Mouse (Mus musculus) ovary, postnatal 10 days (tissue): ENCODE results near the gene Sos1.
A peak's percentile ranks its signal among the peaks of the same experiment; 100 is the strongest.

ENCODE experiments used
- DNase-seq: peaks from one replicate; pipeline ENCODE4 v3.0.0; 2022; ENCODE audit warnings: low spot score

Gene Sos1

DNA sequence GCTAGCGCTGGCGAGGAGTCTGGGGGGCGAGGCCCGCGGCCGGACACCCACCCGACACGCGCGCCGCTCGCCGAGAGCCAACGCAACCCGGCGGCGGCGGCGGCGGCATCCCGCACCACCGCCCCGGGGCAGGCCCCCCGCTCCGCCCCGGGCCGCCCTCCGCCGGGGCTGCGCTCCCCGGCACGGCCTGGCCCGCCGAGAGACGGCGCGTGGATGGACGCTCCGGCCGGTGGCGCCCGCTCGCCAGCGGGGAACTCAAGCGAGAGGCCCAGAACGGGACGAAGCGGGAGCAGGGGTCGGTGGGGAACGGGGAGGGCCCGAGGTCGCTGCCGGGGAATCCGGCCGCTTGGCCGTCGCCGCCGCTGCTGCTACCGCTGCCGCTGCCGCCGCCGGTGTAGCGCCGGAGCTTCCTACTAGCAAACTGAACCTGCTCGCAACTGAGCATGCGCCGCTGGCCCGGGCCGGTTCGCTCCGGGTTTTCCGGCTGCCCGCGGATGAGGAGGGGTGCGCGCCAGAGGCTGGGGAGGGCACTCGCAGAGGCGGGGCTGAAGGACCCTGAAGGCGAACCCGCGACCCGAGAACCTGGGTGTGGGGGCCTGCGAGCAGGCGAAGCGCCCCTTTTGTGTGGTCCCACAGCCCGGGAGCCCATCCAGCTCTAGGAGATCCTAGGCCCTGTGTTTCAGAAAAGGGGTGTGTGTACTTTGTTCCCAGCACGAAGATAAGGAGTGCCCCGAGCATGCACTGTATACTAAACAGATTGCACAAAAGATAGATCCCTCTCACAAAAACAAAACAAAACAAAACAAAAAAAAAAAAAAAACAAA is at the start of gene Sos1:
TSS of gene Sos1 (minus strand) at position 423 of the 824 bp plus-strand sequence.
- peak; percentile 97 for DNase-seq

DNA sequence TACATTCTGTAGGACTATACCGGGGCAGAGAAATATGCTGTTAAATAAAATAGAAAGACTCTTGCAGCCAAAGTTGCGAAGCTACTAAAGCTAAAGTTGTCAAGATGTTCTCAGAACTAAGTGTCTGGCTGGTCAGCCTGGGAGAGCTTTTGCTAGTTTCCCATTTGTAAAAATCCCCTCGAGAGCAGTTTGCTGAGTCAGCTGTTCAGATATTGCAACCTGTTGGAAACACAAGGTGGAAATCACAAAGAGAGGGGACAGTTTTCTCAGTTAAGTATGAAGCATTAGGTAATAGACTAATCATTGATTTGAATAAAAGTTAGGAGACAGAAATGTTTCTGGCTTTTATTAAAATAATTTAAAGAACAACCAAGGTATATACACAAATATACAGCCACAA is 43.0 kb upstream of the Sos1 start:
- DNase-seq = no peak

DNA sequence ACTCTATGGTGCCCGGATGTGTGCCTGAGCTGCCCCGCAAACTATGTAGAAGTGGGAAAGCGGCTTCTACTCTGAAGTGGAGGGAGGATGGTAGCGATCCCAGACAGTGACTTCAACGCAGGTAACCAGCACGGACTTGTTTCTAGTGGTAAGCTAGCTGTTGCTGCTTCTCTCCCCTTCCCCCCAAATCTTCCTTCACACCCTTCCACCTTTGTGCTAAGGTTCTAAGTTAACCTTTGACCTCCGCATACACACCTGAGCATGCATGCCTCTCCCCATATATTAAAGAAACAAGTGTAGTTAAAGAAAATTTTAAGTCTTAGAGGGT is 41.9 kb upstream of the Sos1 start:
- DNase-seq = no peak

DNA sequence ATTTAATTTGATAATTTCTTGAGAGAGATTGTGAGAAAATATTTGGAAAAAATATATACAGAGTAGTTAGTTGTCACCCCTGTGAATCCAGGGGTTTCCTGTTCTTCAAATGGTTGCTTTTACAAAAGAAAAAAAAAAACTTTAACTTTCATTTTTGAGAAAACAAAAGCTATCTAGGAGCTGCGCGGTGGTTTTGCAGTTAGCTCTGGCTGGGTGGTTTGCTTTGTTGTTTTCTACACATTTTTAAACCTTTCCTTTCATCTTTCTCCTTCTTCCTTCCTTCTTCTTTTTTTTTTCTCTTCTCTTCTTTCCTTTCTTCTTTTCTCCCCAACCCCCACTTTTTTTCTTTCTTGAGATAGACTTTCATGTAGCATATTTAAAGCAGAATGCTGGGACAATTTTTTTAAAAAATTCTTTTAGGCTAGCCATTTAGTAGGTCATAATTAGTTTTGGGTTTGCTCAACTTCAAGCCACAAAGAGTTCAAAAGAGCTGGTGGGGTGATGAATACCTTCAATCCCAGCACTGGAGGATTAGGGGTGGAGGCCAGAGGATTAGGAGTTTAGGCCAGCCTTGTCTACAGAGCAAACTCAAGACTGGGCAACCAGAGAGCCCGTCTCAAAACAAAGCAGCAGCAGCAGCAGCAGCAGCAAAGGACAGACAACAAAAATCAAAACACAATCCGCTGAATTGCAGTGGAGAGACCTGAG is 41.4 kb upstream of the Sos1 start:
- DNase-seq = no peak

DNA sequence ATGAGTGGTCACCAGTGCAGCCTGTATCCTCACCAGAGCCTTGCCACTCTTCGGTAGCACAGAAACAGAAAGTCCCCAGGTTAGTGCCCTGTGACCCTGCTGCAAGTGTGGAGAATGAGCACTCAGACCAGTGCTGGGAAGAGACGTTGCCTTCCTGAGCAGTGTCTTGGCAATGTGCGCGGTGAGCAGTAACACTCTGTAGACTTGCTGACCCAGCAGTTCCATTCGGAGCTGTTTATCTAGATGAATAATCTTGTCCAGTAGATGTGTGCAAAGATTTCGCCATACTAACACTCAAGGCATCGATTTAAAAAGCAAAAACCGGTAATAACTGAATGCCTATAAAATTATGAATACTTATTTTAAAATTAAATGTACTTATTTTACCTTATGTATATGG is 40.3 kb upstream of the Sos1 start:
- DNase-seq = no peak

DNA sequence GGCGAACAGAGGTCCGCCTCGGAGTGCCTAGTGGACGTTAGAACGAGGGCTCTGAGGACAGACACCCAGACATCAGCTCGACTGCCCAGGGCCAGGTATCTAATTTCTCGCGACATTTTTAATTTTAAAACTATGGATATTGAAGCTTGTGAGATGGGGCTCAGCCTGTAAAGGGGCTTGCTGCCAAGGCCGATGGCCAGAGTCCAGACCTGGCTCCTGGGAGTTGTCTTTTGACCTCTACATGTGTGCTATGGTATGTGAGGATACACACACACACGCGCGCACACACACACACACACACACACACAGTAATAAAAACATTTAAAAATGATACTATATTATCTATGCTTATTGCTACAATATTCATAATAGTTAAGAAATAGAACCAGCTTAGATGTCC is 38.6 kb upstream of the Sos1 start:
- no peak for DNase-seq

DNA sequence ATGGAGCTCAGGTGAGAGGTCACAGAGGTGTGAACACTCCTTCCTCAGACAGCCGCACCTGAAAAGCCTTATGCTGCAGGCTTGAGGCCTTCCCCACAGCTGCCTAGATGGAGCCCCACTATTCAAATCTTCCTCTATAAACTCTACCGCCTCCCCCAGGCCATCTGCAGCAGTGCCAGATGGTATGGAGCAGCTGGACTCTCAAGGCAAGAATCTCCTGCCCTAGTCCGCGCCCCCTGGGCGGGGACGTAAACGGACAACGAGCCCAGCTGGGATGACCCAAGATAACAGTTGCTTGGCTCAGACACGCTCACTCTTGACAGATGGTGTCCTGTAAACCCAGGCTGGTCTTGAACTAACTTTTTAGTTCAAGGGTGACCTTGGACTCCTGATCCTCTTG is 37.0 kb upstream of the Sos1 start:
- no peak for DNase-seq

DNA sequence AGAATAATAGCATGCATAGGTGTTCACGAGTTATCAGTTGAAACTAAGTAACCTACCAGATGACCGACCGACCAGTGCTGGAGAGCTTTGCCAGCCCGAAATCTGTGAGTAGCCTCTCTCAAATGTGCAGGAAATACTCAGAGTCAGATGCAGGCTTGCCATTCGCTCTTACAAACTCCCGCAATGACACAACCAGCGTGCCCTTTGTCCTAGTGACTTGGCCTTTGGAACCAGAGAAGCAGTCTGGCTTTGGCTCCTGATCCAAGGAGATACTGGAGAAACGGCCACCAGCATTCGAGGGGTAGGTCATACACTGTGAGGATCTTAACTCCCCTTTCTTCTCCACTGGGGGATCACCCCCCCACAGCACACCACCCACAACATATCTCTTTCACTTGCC is 35.7 kb upstream of the Sos1 start:
- DNase-seq = no peak

DNA sequence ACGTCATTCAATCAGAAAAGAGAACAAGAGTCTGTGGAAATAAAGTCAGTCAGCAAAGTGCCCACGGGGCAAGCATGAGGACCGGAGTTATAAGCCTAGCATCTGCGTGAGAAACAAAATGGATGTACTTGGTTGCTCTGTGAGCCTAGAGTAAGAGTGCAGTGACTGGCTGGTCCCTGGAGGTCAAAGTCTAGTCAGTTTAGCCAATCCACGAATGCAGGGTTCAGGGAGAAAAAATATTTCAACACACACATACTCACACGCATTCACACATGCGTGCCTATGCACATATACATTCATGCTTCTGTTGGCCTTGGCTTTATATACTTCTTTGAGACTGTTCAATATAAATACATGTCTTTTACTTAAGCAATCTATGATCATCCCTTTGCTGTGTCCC is 35.3 kb upstream of the Sos1 start:
- DNase-seq = no peak

DNA sequence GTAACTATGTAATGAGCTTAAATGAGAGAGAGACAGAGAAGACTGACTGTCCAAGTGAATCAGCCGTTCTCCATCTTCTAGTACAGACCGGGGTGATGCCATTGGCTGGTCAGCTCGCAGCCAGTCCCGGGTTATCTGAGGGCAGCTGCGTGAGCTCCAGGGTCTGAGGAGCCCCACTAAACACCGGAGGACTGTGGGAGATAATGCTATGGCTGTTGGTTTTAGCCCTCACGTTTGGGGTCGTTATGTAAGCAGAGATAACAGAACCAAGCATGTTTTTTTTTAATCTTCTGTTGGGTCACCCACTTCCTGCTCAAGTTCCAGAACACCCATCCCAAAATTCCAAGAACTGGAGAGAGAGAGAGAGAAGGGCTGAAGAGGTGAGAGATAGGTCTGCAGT is 33.5 kb upstream of the Sos1 start:
- no peak for DNase-seq

DNA sequence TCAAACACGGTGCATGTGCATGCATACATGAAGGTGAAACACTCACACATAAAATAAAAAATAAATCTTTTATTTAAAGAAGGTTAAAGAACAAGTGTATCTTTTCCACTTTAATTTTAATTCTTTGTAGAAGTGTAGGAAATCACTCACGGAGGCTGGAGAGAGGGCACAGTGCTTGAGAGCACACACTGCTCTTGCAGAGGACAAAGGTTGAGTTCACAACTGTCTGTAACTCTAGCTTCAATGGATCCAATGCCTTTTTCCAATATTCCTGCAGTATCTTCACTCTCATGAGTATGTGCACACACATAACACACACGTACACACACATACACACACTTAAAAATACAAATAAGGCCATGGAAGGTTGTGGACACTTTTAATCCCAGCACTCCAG is 30.2 kb upstream of the Sos1 start:
- no peak for DNase-seq

DNA sequence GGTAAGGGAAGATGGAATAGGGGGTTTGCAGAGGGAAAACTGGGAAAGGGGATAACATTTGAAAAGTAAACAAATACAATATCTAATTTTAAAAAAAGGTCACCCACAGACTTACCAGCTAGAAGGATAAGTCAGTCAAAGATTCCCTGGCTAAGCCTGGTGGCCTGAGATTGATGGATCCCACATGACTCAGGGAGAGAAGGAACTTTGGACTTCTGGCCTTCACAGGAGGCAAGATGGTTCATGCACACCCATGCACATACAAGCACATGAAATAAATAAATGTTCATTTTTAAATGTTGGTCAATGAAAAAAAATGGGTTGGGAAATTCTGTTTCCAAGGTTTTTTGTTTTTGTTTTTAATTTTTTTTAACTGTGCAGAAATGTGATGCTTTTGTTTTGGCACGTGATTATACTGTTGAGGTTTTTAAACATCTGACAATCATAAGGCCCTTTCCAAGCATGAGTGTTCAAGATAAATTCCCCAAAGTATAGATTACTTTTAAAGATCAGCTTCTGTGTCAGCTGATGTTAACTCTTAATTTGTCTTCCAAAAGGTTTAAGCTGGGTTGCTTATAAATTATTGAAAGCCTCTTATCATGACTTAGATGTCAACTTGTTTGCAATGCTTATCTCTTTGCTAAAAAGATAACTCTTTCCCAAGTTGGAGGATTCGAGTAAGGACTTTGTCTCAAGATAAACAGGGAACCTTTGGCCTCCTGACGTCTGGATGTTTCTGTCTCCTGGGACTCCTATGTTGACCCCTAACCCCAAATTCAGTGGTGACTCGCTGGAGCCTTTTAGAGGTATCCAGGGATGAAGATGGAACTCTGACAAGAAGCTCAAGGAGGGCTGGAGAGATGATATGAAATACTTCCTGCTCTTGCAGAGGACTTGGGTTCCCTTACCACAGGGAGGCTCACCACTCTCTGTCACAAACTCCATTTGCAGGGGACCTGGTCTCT is 29.5 kb upstream of the Sos1 start:
- DNase-seq = no peak

DNA sequence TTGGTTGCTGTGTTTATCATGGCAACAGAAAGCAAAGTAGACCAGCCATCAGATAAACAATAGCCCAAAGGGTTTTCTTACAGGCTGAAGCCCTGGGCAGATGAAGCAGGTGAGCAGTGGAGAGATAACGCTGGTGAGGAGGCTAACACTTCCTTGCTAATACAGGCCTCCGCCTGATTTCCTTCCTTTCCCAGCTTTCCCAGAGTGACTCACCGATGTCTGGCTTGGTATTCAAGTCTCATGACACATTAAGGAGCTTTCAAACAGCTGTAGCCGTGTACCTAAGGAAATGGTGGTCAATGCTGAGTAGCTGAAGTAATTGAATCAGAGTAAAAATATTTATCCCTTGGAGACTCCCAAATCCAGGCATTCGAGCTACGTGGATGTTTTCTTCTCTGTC is 25.5 kb upstream of the Sos1 start:
- no peak for DNase-seq

DNA sequence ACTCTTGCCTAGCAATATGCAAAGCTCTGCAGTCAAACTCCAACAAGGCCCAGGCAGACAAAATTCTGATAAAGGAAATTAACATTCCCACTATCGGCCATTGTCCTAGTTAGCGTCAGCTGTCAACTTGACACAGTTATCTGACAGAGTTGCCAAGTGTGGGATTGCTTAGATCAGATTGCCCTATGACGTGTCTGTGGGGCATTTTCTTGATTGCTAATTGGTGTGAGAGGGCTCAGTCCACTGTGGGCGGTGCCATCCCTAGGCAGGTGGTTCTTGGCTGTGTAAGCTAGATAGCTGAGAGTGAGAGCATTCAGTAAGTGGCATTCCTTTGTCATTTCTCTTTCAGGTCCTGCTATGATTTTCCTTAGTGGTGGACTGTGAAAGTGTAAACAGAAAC is 25.1 kb upstream of the Sos1 start:
- DNase-seq = no peak

DNA sequence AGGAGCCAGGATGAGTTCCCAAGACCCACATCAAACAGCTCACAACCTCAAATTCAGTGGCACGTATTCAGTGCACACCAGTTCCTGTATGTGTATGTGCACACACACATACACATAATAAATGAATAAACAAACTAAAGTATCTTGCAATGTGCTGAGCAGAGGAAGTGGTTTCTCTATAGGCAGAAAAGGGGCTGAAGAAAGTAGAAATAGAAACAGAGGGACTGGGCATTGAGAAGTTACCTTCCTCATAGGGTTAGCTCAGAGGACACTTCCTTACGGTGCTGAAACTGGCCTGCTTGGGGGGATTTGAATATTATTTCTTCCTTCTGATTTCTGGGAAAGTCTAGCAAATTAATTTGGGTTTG is 21.5 kb upstream of the Sos1 start:
- DNase-seq = no peak

DNA sequence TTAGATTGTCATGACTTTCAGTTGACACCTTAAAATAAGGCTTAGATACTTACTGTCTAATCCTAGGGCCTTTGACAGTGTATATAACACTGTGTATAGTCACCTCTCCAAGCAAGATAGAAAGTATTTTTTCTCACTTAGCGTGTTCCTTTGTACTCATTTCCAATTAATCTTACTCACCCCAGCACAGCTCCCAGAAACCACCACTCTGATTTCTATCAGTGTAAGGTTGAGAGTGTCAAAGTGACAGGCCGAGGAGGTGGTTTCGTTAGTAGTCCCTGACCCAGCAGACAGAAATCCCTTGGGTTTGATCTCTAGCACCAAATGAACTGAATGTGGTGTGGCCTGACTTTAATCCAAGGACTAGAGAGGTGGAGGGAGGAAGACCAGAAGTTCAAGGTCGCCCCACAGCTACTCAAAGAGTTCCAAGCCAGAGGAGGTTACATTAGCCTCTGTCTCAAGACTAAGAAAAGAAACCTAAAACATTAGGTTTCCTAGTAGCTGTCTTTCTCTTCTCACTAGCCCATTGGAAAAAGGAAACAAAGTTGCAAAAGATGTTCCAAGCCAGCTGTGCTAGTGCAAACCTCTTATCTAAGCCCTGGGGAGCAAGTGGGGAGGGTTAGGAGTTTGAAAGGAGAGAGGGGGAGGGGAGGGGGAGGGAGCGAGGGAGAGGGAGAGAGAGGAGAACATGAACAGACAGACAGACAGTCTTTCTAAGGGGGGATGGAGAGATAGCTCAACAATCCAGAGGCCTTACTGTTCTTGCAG is 21.0 kb upstream of the Sos1 start:
- DNase-seq = no peak

DNA sequence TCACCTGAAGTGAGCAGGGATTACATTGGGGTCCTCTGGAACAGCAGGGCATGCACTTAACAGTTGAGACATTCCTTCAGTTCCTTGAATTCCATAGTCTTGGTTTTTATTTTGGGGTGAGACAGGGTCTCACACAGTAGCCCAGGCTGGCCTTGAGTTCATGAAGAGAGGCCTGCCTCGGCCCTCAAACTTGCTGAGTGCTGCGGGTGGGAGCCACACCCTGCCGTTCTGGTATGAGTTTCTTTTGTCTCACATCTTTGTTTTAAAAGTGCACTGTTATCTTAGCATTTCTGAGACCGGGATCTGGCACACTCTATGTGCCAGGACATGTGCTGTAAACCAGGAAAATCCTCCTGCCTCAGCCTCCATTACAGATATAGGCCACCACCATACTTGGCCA is 19.8 kb upstream of the Sos1 start:
- DNase-seq = no peak

DNA sequence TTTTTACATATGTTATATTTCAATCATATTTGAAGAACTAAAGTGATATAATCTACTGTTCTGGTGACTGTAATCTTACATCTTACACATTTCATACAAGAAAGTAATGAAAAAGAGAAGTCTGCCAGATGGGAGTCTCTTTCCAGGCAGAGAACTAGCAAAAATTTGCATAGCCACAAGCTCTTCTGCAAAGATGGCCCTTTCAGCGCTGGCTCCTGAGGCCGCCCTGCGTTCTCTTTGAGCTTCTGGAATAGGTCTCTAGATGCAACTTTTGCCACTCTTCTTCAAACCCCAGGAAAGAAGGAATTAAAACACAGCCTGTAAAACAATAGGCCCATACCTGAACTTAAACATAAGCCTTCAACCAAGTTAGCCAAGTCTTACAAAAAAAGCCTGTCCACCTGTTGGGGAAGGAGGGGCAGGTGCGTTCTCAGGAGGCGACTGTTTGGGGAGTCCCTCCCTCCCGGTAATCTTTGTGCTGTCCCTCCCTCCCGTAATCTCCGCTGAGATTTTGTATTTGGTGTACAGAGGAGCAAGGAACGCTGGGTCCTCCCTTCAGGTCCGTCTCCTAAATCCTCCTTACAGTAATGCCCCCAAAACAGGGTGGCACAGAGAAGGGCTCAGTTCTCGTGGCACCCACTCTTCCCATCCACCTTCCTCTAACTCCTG is 18.5 kb upstream of the Sos1 start:
- no peak for DNase-seq

DNA sequence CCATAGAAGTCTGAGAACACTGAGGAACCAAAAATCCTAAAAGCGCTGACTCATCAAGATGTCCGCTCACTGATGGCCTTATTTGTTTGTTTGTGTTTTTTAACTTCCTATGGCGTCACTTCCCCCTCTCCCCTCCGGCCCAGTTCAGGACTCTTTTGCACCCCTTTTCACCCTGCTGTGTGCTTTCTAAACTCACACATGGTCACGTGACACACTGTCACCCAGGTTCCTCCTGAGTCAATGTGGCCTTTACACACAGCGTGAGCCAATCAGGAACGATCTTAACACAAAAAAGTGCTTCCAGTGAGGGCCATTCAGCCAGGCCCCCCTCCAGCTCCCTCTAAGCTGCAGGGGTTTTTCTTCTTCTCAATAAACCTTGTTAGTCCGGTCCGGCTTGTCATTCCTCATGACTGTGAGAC is 16.9 kb upstream of the Sos1 start:
- no peak for DNase-seq

DNA sequence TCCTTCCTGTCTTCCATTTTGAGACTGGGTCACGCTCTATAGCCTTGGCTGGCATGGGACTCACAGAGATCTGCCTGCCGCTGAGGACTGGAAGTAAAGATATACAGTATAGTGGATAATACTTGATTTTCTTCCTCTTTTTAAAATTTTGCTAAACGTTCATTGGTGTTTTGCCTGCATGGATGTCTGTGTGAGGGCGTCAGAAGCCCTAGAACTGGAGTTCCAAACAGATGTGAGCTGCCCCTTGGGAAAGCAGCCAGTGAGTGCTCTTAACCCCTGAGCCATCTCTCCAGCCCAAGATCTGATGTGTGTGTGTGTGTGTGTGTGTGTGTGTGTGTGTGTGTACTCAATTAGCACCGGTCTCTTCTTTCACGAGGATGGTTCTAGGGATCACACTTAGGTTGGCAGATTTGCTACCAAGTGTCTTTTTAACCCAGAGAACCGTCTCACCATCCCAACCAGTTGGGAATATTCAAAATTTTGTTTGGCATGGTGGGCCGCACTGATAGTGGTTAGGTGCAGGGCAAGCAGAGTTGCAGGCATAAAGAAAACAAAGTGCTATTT is 16.4 kb upstream of the Sos1 start:
- no peak for DNase-seq

DNA sequence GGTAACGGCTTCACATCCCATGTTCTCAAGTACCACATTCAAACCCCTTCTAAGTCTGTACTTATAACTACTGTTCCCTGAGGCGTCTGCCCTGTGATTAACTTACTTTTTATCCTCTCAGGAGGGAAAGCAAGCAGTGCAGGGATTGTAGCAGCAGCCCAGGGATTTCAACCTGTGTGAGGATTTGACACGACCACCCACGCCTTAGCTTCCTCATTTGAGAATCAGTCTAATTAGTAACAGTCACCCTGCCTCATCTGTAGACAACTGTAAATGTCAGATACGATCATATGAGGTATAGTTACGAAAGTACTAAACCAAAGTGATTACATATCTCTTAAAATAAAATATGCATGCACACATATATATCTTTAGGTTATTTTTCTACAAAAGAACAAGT is 15.9 kb upstream of the Sos1 start:
- DNase-seq = no peak
